Mouse (Mus musculus) stomach, postnatal 0 days (tissue): ENCODE results near the gene Plekha8.

ENCODE experiments used
- CTCF ChIP-seq: IDR thresholded peaks from 2 replicates; pipeline ENCODE4 v1.5.1; 2016; ENCODE audit warnings: antibody characterized with exemption, low read depth, mild to moderate bottlenecking, moderate library complexity
- EP300 ChIP-seq: optimal IDR thresholded peaks from 2 replicates; pipeline ENCODE3; 2016; ENCODE audit warnings: antibody characterized with exemption

- TF ChIP-seq CTCF = no peak
- no peak for TF ChIP-seq EP300
Observed at GRCm38 (mm10) chr6:54655471-54656095, 60.7 kb downstream of the Plekha8 start.
